Mouse (Mus musculus): ENCODE measurements around the gene Cyth1.

GRCm38 (mm10) chr11:118226850-118227249 is 21.5 kb downstream of the Cyth1 start:
- TF ChIP-seq CTCF (conservative IDR thresholded peaks at IDR 0.05 in 1 of 2, IDR thresholded peaks at IDR 0.05 in 1 of 2; ENCODE audit: low read depth in 2 of 2, low read length in 2 of 2) (no peak), EP300 (IDR thresholded peaks at IDR 0.05; ENCODE audit: low read length) (no peak), POLR2A (IDR thresholded peaks at IDR 0.05; ENCODE audit: low read depth, low read length) (no peak)
